Mouse (Mus musculus) fibroblast of lung, adult 2 months (primary cell): ENCODE measurements around the gene Plekha8.

Experiments used
- DNase-seq: peaks from one replicate; pipeline ENCODE4 v3.0.0-alpha.2; 2011; ENCODE audit warnings: low read depth

The Plekha8 gene

DNA sequence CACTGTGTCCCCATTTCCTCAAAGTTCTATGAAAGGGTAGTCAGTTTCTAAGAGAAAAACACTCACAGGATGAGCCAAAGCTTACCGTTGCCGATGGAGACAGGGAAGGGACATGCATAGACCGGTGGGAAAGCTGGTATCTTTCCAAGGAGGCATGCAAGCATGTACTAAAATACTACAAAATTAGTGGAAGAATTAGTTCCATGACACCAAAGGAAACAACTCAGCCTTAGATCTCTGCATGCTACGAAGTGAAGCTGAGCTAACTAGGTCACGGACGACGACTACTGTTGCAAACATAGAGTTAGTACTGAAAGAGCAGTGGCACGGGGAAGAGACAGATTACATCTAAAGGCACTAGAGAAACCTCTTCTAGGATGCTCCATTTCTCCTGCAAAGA lies 8.0 kb upstream of the Plekha8 start:
- no peak for DNase-seq

- DNase-seq: no peak
Observed at GRCm38 (mm10) chr6:54587683-54588082, 7.2 kb upstream of the Plekha8 start.

DNA sequence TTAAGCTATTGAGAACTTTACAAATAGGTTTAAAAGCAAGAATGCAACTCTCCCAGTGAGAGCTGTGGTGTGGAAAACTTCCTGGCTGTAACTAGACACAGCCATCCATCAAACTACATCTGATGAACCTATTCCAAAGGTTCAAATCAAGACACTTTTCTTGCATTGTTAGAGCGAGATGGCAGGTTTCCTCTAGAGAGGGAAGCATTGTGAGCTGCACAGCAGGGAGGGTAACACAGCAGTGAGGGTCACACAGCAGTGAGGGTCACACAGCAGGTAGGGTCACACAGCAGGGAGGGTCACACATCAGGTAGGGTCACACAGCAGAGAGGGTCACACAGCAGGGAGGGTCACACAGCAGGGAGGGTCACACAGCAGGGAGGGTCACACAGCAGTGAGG lies 6.7 kb upstream of the Plekha8 start:
- no peak for DNase-seq

- no peak for DNase-seq
Observed at GRCm38 (mm10) chr6:54590691-54591090, 4.2 kb upstream of the Plekha8 start.

DNA sequence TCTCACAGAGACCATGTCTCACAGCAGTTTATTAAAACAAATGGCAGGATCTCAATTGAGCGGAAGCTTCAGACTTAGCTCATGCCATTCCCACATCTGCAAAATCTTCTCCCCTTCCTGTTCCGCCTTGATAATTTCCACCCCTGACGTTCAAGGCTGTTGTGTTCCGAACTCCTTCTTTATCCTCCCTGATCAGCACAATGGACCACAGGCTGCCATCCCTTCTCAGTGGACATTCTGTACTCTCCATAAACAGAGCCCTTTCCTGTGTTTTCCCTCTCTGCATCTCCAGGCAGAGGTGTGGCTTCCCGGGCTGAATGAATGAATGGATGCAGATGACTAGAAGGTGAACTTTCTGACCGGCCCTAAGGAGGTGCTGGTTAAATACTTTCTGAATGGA lies 3.1 kb upstream of the Plekha8 start:
- no peak for DNase-seq

- peak; percentile 92 for DNase-seq
Observed at GRCm38 (mm10) chr6:54592938-54593535, 1.9 kb upstream of the Plekha8 start.

- no peak for DNase-seq
Observed at GRCm38 (mm10) chr6:54593766-54594468, 994 bp upstream of the Plekha8 start.

GRCm38 (mm10) chr6:54595330-54595878 lies 493 bp downstream of the Plekha8 start:
- DNase-seq: no peak

- DNase-seq: no peak
Observed at GRCm38 (mm10) chr6:54597208-54597607, 2.3 kb downstream of the Plekha8 start, which contains the start of gene Fkbp14. TSS of gene Fkbp14 (minus strand) at chr6:54597308.

GRCm38 (mm10) chr6:54597711-54598110 lies 2.8 kb downstream of the Plekha8 start:
- DNase-seq: no peak

DNA sequence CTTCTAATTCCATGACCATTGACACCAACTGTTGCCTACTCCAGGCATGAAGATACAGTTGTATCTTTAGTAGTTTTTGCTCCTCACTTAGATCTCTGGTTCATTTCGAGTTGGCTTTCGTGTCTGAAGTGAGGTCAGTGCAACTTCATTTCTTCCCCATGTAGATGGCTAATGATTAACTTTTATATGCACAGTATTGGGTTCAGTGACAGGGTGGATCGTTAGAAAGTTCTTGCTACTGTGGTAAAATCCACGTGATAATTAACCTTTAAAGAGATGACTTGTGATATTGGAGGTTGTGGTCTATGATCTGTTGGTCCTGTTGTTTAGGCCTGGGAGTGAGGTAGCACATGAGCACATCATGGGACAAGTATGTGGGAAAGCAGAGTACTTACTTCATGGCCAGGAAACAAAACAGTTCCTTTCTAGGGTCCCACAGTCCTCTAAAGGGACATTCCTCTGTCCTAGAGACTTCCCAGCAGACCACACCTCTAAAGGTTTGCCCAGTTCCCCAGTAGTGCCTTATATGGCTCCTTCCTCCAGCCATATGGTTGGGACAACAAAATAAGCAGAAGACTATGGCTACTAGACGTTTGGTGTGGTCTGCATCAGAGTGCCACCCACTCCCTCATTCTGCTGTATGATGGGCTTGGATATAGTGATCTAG lies 5.9 kb downstream of the Plekha8 start:
- no peak for DNase-seq

DNA sequence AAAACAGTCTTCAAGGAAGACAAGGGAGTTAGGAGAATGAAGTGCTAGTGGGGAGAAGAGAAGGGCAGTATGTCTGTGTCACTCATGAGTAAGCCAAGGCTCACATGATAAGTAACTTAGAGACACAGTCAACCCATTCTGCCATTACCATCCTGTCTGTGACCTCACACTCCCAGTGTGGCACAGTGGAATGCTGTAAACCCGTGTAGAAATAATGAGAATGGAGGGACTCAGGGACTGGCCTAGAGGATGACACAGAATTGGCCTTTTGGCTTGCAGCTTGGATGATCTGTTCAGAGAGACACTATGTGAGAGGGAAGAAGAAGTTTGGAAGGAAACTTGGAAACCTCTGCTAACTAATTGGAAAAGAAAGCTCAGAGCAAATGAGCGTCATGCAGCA lies 8.0 kb downstream of the Plekha8 start:
- DNase-seq: no peak

DNA sequence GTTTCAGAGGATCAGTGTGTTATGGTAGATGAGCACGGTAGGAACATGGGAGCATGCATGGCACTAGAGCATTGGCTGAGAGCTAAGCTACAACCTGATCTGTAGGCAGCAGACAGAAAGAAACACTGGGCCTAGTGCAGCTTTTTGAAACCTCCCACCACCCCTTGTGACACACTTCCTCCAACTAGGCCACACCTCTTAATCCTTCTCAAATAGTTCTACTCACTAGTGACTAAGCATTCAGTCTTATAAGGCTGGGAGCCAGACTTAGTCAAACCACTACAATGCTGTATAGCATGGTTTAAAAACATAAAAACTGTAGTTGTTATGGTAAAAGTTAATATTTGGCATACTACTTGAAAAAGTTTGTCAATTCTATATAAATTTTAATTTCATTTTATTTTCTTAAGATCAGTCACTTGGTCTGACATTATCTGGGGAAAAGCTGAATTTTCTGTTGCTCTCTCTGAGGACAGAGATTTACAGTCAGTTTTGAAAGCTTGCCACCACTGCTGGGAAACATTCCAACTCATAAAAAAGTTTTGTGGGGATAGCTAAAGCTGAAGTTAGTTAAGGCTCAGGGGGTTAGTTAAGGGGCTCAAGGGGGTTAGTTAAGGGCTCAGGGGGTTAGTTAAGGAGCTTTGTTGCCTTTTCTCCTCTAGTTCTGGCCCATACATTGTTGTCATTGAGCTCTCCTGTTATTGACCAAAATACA lies 9.2 kb downstream of the Plekha8 start:
- no peak for DNase-seq

DNA sequence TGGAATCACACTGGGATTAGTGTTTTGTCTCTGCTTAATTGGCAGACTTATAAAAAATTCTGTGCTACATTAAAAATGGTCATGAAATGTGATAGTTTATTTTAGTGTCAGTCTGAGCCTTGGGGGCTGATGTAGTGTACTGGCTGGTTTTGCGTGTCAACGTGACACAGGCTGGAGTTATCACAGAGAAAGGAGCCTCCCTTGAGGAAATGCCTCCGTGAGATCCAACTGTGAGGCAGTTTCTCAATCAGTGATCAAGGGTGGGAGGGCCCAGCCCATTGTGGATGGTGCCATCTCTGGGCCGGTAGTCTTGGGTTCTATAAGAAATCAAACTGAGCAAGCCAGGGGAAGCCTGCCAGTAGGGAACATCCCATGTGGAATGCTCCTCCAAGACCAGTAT lies 11.3 kb downstream of the Plekha8 start:
- DNase-seq: no peak

GRCm38 (mm10) chr6:54617363-54617762 lies 22.5 kb downstream of the Plekha8 start:
- DNase-seq: no peak

GRCm38 (mm10) chr6:54619530-54619929 lies 24.6 kb downstream of the Plekha8 start:
- DNase-seq: no peak

- no peak for DNase-seq
Observed at GRCm38 (mm10) chr6:54620357-54620756, 25.4 kb downstream of the Plekha8 start.

DNA sequence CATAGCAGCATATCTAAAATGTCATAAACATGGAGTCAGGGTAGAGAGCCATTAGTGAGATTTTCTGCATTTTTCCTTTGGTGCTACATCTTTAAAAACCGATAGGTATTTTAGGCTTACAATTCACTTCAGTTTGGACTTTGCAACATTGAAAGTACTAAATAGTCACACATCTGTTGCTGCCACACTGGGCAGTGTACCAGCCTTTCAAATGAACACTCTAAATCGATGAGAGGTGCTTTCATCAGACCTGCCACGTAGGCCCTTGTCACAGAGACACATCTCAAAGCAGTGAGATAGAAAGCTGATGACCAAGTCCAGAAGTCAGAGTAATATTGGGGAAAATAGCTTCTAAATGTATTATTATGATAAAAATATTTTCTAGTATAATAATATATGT lies 33.5 kb downstream of the Plekha8 start:
- DNase-seq: no peak

DNA sequence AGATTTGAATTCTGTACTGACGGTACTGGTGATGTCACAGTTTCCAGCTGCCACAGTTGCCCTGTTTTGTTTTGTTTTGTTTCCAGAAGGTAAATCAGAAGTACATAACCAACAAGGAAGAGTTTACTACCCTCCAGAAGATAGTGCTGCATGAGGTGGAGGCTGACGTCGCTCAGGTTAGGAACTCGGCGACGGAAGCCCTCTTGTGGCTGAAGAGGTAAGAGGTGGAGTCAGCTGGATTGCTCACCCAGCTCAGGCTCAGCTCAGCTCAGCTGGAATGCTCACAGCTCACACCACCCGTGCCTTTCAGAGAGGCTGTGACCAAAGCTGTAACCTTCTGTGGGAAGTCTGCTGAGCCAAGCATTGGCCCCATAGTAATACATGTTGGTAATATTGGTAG lies 34.8 kb downstream of the Plekha8 start:
- no peak for DNase-seq

GRCm38 (mm10) chr6:54631462-54631861 lies 36.6 kb downstream of the Plekha8 start:
- no peak for DNase-seq

- no peak for DNase-seq
Observed at GRCm38 (mm10) chr6:54639877-54640276, 45.0 kb downstream of the Plekha8 start.

- DNase-seq: no peak
Observed at GRCm38 (mm10) chr6:54641953-54642352, 47.0 kb downstream of the Plekha8 start.
